Mouse (Mus musculus) frontal cortex, adult 2 months (tissue): Measurements from ENCODE around the gene Hnrnpdl. TPM values are rescaled to one million over a fixed set of nuclear protein-coding genes. Genes with fewer than 3 reads are reported as not detected.

Experiments used
- DNase-seq, 2 experiments: peaks; one replicate each; pipeline ENCODE4 v3.0.0; 2022; ENCODE audit warnings: low spot score in 1 of 2; ENCODE audit errors: extremely low spot score in 1 of 2
- polyA plus RNA-seq: library from polyadenylated mRNA; depleted of rRNA; stranded (reverse); fragments of >200 nt; gene quantifications from 2 replicates; pipeline ENCODE4 v1.2.3, GENCODE M21; 2012; rRNA removed

The Hnrnpdl gene
- polyA plus RNA-seq, 1 experiment, result 335 TPM

GRCm38 (mm10) chr5:100006324-100007039 is 33.0 kb downstream of the Hnrnpdl start:
- DNase-seq, result no peak

- no peak for DNase-seq
Observed at GRCm38 (mm10) chr5:100005896-100006295, 33.6 kb downstream of the Hnrnpdl start.

GRCm38 (mm10) chr5:100005431-100005830 is 34.0 kb downstream of the Hnrnpdl start:
- DNase-seq, result no peak

- DNase-seq, result no peak
Observed at GRCm38 (mm10) chr5:100003895-100004294, 35.6 kb downstream of the Hnrnpdl start.

GRCm38 (mm10) chr5:100000500-100000899 is 39.0 kb downstream of the Hnrnpdl start:
- DNase-seq, result no peak

- DNase-seq, result no peak
Observed at GRCm38 (mm10) chr5:100000048-100000447, 39.4 kb downstream of the Hnrnpdl start.

- no peak for DNase-seq
Observed at GRCm38 (mm10) chr5:99994680-99995079, 44.8 kb downstream of the Hnrnpdl start.

- no peak for DNase-seq
Observed at GRCm38 (mm10) chr5:99994166-99994565, 45.3 kb downstream of the Hnrnpdl start.

Other genes with a start within 250 kb of the Hnrnpdl start
- gene Vamp9, start 133.4 kb downstream of the Hnrnpdl start, polyA plus RNA-seq, result 0.86 and 1.1 TPM in 2 replicates
- gene Hnrnpd, start 60.7 kb downstream of the Hnrnpdl start, polyA plus RNA-seq, result 149 and 161 TPM in 2 replicates
- gene 4930524J08Rik, start 60.6 kb downstream of the Hnrnpdl start, polyA plus RNA-seq, result 1.7 and 2.8 TPM in 2 replicates
- 83.9 and 85.0 TPM in 2 replicates for gene Enoph1, start 321 bp upstream of the Hnrnpdl start, polyA plus RNA-seq
- gene Tmem150c, start 120.1 kb upstream of the Hnrnpdl start, polyA plus RNA-seq, result 23.2 and 27.6 TPM in 2 replicates